28 mouse cellular contexts compared by ENCODE assay signal in genomic region chr17:47625088-47625487, GRCm38 (mm10). TPM values are rescaled to one million over a fixed set of nuclear protein-coding genes. Genes with fewer than 3 reads are reported as not detected.
A peak's percentile ranks its signal among the peaks of the same experiment; 100 is the strongest.
DNase-seq lines count a peak whose midpoint lies in the region; ATAC-seq and TF ChIP-seq lines count a peak whose summit lies in the region.
"Had no signal": no experiment of that assay in that cellular context is flagged by ENCODE, and none has a peak within 500 bp of the region (broad histone marks: within the 10 kb centered on the region; RNA-seq: fewer than 3 reads in every experiment).

No protein-coding gene starts in this region.

- no peak overlapping the region for H3K4me2 ChIP-seq in liver, embryonic 12.5 days
- no peak overlapping the region for H3K4me2 ChIP-seq in liver, postnatal 0 days (ENCODE audit: low read depth, low read length)
- H3K4me2 ChIP-seq: embryonic facial prominence, embryonic 12.5 days; embryonic facial prominence, embryonic 15.5 days; heart, embryonic 13.5 days; hindbrain, embryonic 14.5 days had no signal

- TF ChIP-seq EP300 in heart, adult 2 months (IDR thresholded peaks at IDR 0.05; ENCODE audit: insufficient read depth, low read depth, low read length): peak; percentile 54; the same call in 1 of the 2 replicates
- no peak for TF ChIP-seq EP300 in liver, postnatal 0 days (IDR thresholded peaks at IDR 0.05; ENCODE audit: low read depth)

- TF ChIP-seq POLR2A in heart, adult 2 months (IDR thresholded peaks at IDR 0.05; ENCODE audit: insufficient read depth, low read depth, low read length): no peak

- H3K79me2 ChIP-seq in heart, adult 2 months (replicated peaks; ENCODE audit: control insufficient read depth, insufficient read depth, low read length): no peaks in the 10 kb centered on the region

- H3K9me3 ChIP-seq in liver, embryonic 12.5 days (replicated peaks): no peaks in the 10 kb centered on the region
- no peaks in the 10 kb centered on the region for H3K9me3 ChIP-seq in liver, postnatal 0 days (ENCODE audit: low read length)
- H3K9me3 ChIP-seq: embryonic facial prominence, embryonic 12.5 days; embryonic facial prominence, embryonic 15.5 days; G1E; heart, embryonic 13.5 days had no signal

- H3K27ac ChIP-seq in gastrocnemius, adult 2 months: peak overlapping the region; percentile 81
- peak overlapping the region; percentile 60 for H3K27ac ChIP-seq in heart, adult 2 months
- H3K27ac ChIP-seq in liver, embryonic 12.5 days: 0 out of 2 replicates have a peak overlapping the region, but pooled peaks have one; percentile 21
- H3K27ac ChIP-seq in liver, postnatal 0 days (ENCODE audit: low read depth): no peak overlapping the region
- H3K27ac ChIP-seq: embryonic facial prominence, embryonic 12.5 days; embryonic facial prominence, embryonic 15.5 days; heart, embryonic 13.5 days; hindbrain, embryonic 14.5 days; hindbrain, postnatal 0 days had no signal

- no peak for TF ChIP-seq CTCF in gastrocnemius, adult 2 months (IDR thresholded peaks at IDR 0.05)
- TF ChIP-seq CTCF in heart, adult 2 months (IDR thresholded peaks at IDR 0.05): peak; percentile 32
- no peak for TF ChIP-seq CTCF in liver, postnatal 0 days (IDR thresholded peaks at IDR 0.05; ENCODE audit: low read depth)

- H3K4me1 ChIP-seq in heart, adult 2 months (ENCODE audit: control insufficient read depth, insufficient read depth, low read length): peaks cover 1% of the 10 kb centered on the region
- H3K4me1 ChIP-seq in liver, embryonic 12.5 days: peaks cover 31% of the 10 kb centered on the region
- peaks cover 13% of the 10 kb centered on the region for H3K4me1 ChIP-seq in liver, postnatal 0 days (ENCODE audit: insufficient read depth)

- no peaks in the 10 kb centered on the region for H3K27me3 ChIP-seq in heart, adult 2 months (ENCODE audit: control insufficient read depth, insufficient read depth, low read length)
- H3K27me3 ChIP-seq in liver, embryonic 12.5 days (replicated peaks): no peaks in the 10 kb centered on the region
- no peaks in the 10 kb centered on the region for H3K27me3 ChIP-seq in liver, postnatal 0 days (ENCODE audit: insufficient read depth, low read length)
- H3K27me3 ChIP-seq: CH12.LX; embryonic facial prominence, embryonic 12.5 days; embryonic facial prominence, embryonic 15.5 days; heart, embryonic 13.5 days; Patski had no signal

- peak; percentile 53 for DNase-seq in gastrocnemius, adult 2 months
- no peak for DNase-seq in gastrocnemius, postnatal 4 days (ENCODE audit: low spot score in 2 of 2)
- DNase-seq in heart, adult 2 months: peak in 1 of 2 experiments; percentile 27
- no peak for DNase-seq in heart, postnatal 25 days (ENCODE audit: low spot score)
- DNase-seq in liver, postnatal 0 days: no peak
- DNase-seq in adrenal gland, postnatal 25 days: no peak
- DNase-seq: adrenal gland, postnatal 10 days; B cell, adult 2 months; cerebellum, adult 11 months; cerebellum, adult 2 months; cerebellum, adult 9-11 months; cerebellum, postnatal 25 days; forebrain, postnatal 0 days; gastrocnemius, postnatal 10 days; heart, postnatal 36 days; kidney, adult 18-20 months had no signal

- no peak overlapping the region for H3K9ac ChIP-seq in heart, adult 2 months (ENCODE audit: low read depth, low read length)
- H3K9ac ChIP-seq in liver, embryonic 12.5 days: no peak overlapping the region
- no peak overlapping the region for H3K9ac ChIP-seq in liver, postnatal 0 days (replicated peaks)
- H3K9ac ChIP-seq: embryonic facial prominence, embryonic 12.5 days; embryonic facial prominence, embryonic 15.5 days; forebrain, postnatal 0 days; heart, embryonic 13.5 days; hindbrain, embryonic 14.5 days had no signal

- intact Hi-C loops in gastrocnemius, adult 2 months (cut with DNase I): no loop called here
- intact Hi-C loops in heart, adult 2 months (cut with DNase I): no loop called here
- intact Hi-C loops in heart, postnatal 25 days (cut with DNase I): no loop called here

- no peak overlapping the region for H3K4me3 ChIP-seq in gastrocnemius, adult 2 months
- H3K4me3 ChIP-seq in heart, adult 2 months: no peak overlapping the region
- H3K4me3 ChIP-seq in liver, embryonic 12.5 days: no peak overlapping the region
- no peak overlapping the region for H3K4me3 ChIP-seq in liver, postnatal 0 days (ENCODE audit: low read depth, low read length)
- H3K4me3 ChIP-seq: embryonic facial prominence, embryonic 12.5 days; embryonic facial prominence, embryonic 15.5 days; heart, embryonic 13.5 days had no signal

- ATAC-seq in liver, embryonic 12.5 days: no peak
- no peak for ATAC-seq in liver, postnatal 0 days
- ATAC-seq: forebrain, embryonic 14.5 days; forebrain, postnatal 0 days; hindbrain, postnatal 0 days; inflammation-experienced regulatory T-cells, adult 6 months; intestine, embryonic 16.5 days; Patski had no signal

- WGBS in heart, adult 2 months: 72% methylated on average over 2 of the region's 2 CpGs
- 95% methylated on average over 2 of the region's 2 CpGs for WGBS in liver, embryonic 12.5 days (ENCODE audit: insufficient replicate concordance)
- 94% methylated on average over 2 of the region's 2 CpGs for WGBS in liver, postnatal 0 days (ENCODE audit: insufficient replicate concordance)

- peaks cover 2% of the 10 kb centered on the region for H3K36me3 ChIP-seq in heart, adult 2 months (ENCODE audit: control insufficient read depth, insufficient read depth, low read length)
- peaks cover 79% of the 10 kb centered on the region for H3K36me3 ChIP-seq in liver, embryonic 12.5 days
- H3K36me3 ChIP-seq in liver, postnatal 0 days (replicated peaks; ENCODE audit: insufficient read depth, low read length): peaks cover 40% of the 10 kb centered on the region

RNA-seq across cellular contexts. Expression of gene Usp49, which starts 5.4 kb away (rescaled TPM):
- total RNA-seq in gastrocnemius, adult 2 months (2021): 1 to 10 TPM; 3.1 to 4.5 TPM
- 1 to 10 TPM; 8.1 to 9.5 TPM for total RNA-seq in gastrocnemius, postnatal 4 days (2021)
- total RNA-seq in heart, adult 2 months (2021): 1 to 10 TPM; 3.4 to 3.6 TPM
- 2.9 and 3.6 TPM in 2 replicates for polyA plus RNA-seq in heart, adult 2 months (2012; rRNA removed)
- 1 to 10 TPM; 3.3 to 4.0 TPM for total RNA-seq in heart, postnatal 25 days (2021)
- polyA plus RNA-seq in liver, embryonic 12.5 days (2016; fragmentation: Nextera tagmentation; extraction: Ambion mirVana): 5.0 and 6.2 TPM in 2 replicates
- polyA plus RNA-seq in liver, postnatal 0 days (2015; fragmentation: Nextera tagmentation; extraction: Ambion mirVana): 1.2 and 1.6 TPM in 2 replicates
- 8.8 and 9.3 TPM in 2 replicates for total RNA-seq in adrenal gland, postnatal 25 days (2021)

RNA-seq across cellular contexts. Expression of gene Gm20517, which starts 13.7 kb away (rescaled TPM):
- total RNA-seq in gastrocnemius, adult 2 months (2021): 1 to 10 TPM in 1 of 2 experiments, under 1 TPM in 1; 0.82 to 2.4 TPM
- total RNA-seq in gastrocnemius, postnatal 4 days (2021): 1 to 10 TPM; 2.6 to 4.0 TPM
- total RNA-seq in heart, adult 2 months (2021): 1 to 10 TPM; 2.8 TPM
- 0.27 and 1.5 TPM in 2 replicates for polyA plus RNA-seq in heart, adult 2 months (2012; rRNA removed)
- total RNA-seq in heart, postnatal 25 days (2021): 1 to 10 TPM; 2.3 to 2.5 TPM
- polyA plus RNA-seq in liver, embryonic 12.5 days (2016; fragmentation: Nextera tagmentation; extraction: Ambion mirVana): 2.3 and 2.7 TPM in 2 replicates
- polyA plus RNA-seq in liver, postnatal 0 days (2015; fragmentation: Nextera tagmentation; extraction: Ambion mirVana): 0.79 and 0.82 TPM in 2 replicates
- 1.4 and 3.9 TPM in 2 replicates for total RNA-seq in adrenal gland, postnatal 25 days (2021)

RNA-seq across cellular contexts. Expression of gene Med20, which starts 13.7 kb away (rescaled TPM):
- 10 to 100 TPM; 17.9 to 18.3 TPM for total RNA-seq in gastrocnemius, adult 2 months (2021)
- 10 to 100 TPM; 21.7 to 26.1 TPM for total RNA-seq in gastrocnemius, postnatal 4 days (2021)
- total RNA-seq in heart, adult 2 months (2021): 10 to 100 TPM; 13.5 to 15.0 TPM
- 17.4 and 25.1 TPM in 2 replicates for polyA plus RNA-seq in heart, adult 2 months (2012; rRNA removed)
- 10 to 100 TPM; 18.3 to 20.1 TPM for total RNA-seq in heart, postnatal 25 days (2021)
- 31.2 and 32.6 TPM in 2 replicates for polyA plus RNA-seq in liver, embryonic 12.5 days (2016; fragmentation: Nextera tagmentation; extraction: Ambion mirVana)
- polyA plus RNA-seq in liver, postnatal 0 days (2015; fragmentation: Nextera tagmentation; extraction: Ambion mirVana): 13.5 and 14.4 TPM in 2 replicates
- total RNA-seq in adrenal gland, postnatal 25 days (2021): 38.7 and 40.5 TPM in 2 replicates

RNA-seq across cellular contexts. Expression of gene Bysl, which starts 13.8 kb away (rescaled TPM):
- total RNA-seq in gastrocnemius, adult 2 months (2021): 10 to 100 TPM; 14.2 to 16.0 TPM
- 10 to 100 TPM; 15.3 to 15.7 TPM for total RNA-seq in gastrocnemius, postnatal 4 days (2021)
- 10 to 100 TPM; 15.7 to 15.9 TPM for total RNA-seq in heart, adult 2 months (2021)
- 13.2 and 15.6 TPM in 2 replicates for polyA plus RNA-seq in heart, adult 2 months (2012; rRNA removed)
- total RNA-seq in heart, postnatal 25 days (2021): 10 to 100 TPM; 15.0 to 15.8 TPM
- polyA plus RNA-seq in liver, embryonic 12.5 days (2016; fragmentation: Nextera tagmentation; extraction: Ambion mirVana): 34.6 and 35.2 TPM in 2 replicates
- 8.9 and 10.6 TPM in 2 replicates for polyA plus RNA-seq in liver, postnatal 0 days (2015; fragmentation: Nextera tagmentation; extraction: Ambion mirVana)
- 15.5 and 22.0 TPM in 2 replicates for total RNA-seq in adrenal gland, postnatal 25 days (2021)
